ENCODE assay signal across 9 mouse cellular contexts in genomic region chr11:82177711-82178110, GRCm38 (mm10).
DNase-seq lines count a peak whose midpoint lies in the region; ATAC-seq and TF ChIP-seq lines count a peak whose summit lies in the region.
"Had no signal": no experiment of that assay in that cellular context is flagged by ENCODE, and none has a peak within 500 bp of the region (broad histone marks: within the 10 kb centered on the region; RNA-seq: fewer than 3 reads in every experiment).

No protein-coding gene starts in this region.

- no peaks in the 10 kb centered on the region for H3K9me3 ChIP-seq in embryonic facial prominence, embryonic 10.5 days
- no peaks in the 10 kb centered on the region for H3K9me3 ChIP-seq in lung, postnatal 0 days (ENCODE audit: low read length)
- H3K9me3 ChIP-seq: heart, embryonic 13.5 days had no signal

- no peak overlapping the region for H3K27ac ChIP-seq in spleen, adult 2 months (ENCODE audit: insufficient read depth, low read length)
- H3K27ac ChIP-seq in embryonic facial prominence, embryonic 10.5 days (replicated peaks) = no peak overlapping the region
- no peak overlapping the region for H3K27ac ChIP-seq in lung, postnatal 0 days (ENCODE audit: low read length)
- H3K27ac ChIP-seq: heart, embryonic 13.5 days had no signal

- no peak overlapping the region for H3K9ac ChIP-seq in lung, postnatal 0 days (replicated peaks; ENCODE audit: low read depth)
- H3K9ac ChIP-seq: heart, embryonic 13.5 days had no signal

- WGBS in spleen, adult 2 months = 31% methylated on average over 5 of the region's 5 CpGs
- WGBS in embryonic facial prominence, embryonic 10.5 days = 32% methylated on average over 5 of the region's 5 CpGs
- 28% methylated on average over 5 of the region's 5 CpGs for WGBS in lung, postnatal 0 days

- no peak for TF ChIP-seq EP300 in lung, postnatal 0 days (IDR thresholded peaks at IDR 0.05)

- no peaks in the 10 kb centered on the region for H3K36me3 ChIP-seq in spleen, adult 2 months (ENCODE audit: control insufficient read depth, insufficient read depth, low read length)
- H3K36me3 ChIP-seq in embryonic facial prominence, embryonic 10.5 days (replicated peaks) = no peaks in the 10 kb centered on the region
- no peaks in the 10 kb centered on the region for H3K36me3 ChIP-seq in lung, postnatal 0 days (ENCODE audit: insufficient read depth, low read length)
- H3K36me3 ChIP-seq: heart, embryonic 13.5 days had no signal

- TF ChIP-seq POLR2A in spleen, adult 2 months (IDR thresholded peaks at IDR 0.05; ENCODE audit: low read depth, low read length) = no peak

- TF ChIP-seq CTCF in spleen, adult 2 months (IDR thresholded peaks at IDR 0.05; ENCODE audit: extremely low read depth, insufficient read depth, insufficient read length, insufficient replicate concordance) = peak; percentile 54; the same call in 1 of the 2 replicates
- TF ChIP-seq CTCF in lung, postnatal 0 days (IDR thresholded peaks at IDR 0.05) = peak; percentile 84

- peak; percentile 56; the same call in 1 of the 2 replicates for ATAC-seq in lung, postnatal 0 days

- no peaks in the 10 kb centered on the region; the same call in 1 of the 2 replicates for H3K4me1 ChIP-seq in spleen, adult 2 months (ENCODE audit: control insufficient read depth, insufficient read depth, insufficient read length)
- H3K4me1 ChIP-seq in embryonic facial prominence, embryonic 10.5 days = 0 out of 2 replicates have a peak, but pooled peaks cover 3% of the 10 kb centered on the region
- no peaks in the 10 kb centered on the region for H3K4me1 ChIP-seq in lung, postnatal 0 days (ENCODE audit: insufficient read depth, low read depth, low read length)
- H3K4me1 ChIP-seq: heart, embryonic 13.5 days had no signal

- DNase-seq in adrenal gland, postnatal 10 days = peak; percentile 54
- DNase-seq in adrenal gland, postnatal 25 days = no peak
- DNase-seq in spleen, adult 2 months (ENCODE audit: low read depth in 1 of 2, low spot score in 2 of 2) = peak in 1 of 2 experiments; percentile 22
- no peak for DNase-seq in spleen, postnatal 4 days (ENCODE audit: low spot score in 2 of 2)
- DNase-seq in embryonic facial prominence, embryonic 10.5 days (ENCODE audit: low spot score) = peak; percentile 60
- peak; percentile 87 for DNase-seq in induced T-regulatory cell, adult 2 months (ENCODE audit: low read depth)
- peak; percentile 79 for DNase-seq in lung, postnatal 0 days (ENCODE audit: low spot score)
- peak; percentile 77 for DNase-seq in retina, postnatal 7 days (ENCODE audit: low read depth, low spot score)

- no peaks in the 10 kb centered on the region for H3K27me3 ChIP-seq in spleen, adult 2 months (ENCODE audit: control insufficient read depth, insufficient read depth, low read length)
- H3K27me3 ChIP-seq in embryonic facial prominence, embryonic 10.5 days (replicated peaks; ENCODE audit: low read depth, poor library complexity, severe bottlenecking) = 0 out of 2 replicates have a peak, but pooled peaks cover 14% of the 10 kb centered on the region
- H3K27me3 ChIP-seq in lung, postnatal 0 days (replicated peaks; ENCODE audit: insufficient read depth, low read length) = no peaks in the 10 kb centered on the region

- H3K4me2 ChIP-seq in lung, postnatal 0 days (replicated peaks; ENCODE audit: low read depth, low read length) = no peak overlapping the region
- H3K4me2 ChIP-seq: heart, embryonic 13.5 days had no signal

- H3K4me3 ChIP-seq in spleen, adult 2 months (ENCODE audit: extremely low read depth, insufficient read depth, insufficient read length) = no peak overlapping the region
- H3K4me3 ChIP-seq in embryonic facial prominence, embryonic 10.5 days = no peak overlapping the region
- H3K4me3 ChIP-seq in lung, postnatal 0 days (ENCODE audit: low read depth, low read length) = no peak overlapping the region
- H3K4me3 ChIP-seq: heart, embryonic 13.5 days had no signal

Comparison
In these comparisons a context has a peak if more than half of its experiments do, and no peak if none do; other contexts are left out.
1. DNase-seq: peak in adrenal gland, postnatal 10 days (single experiment), embryonic facial prominence, embryonic 10.5 days (single experiment), induced T-regulatory cell, adult 2 months (single experiment), lung, postnatal 0 days (single experiment) and retina, postnatal 7 days (single experiment); none in adrenal gland, postnatal 25 days (single experiment) and spleen, postnatal 4 days (0 of 2).